Mouse (Mus musculus): ENCODE measurements around the gene Olfr457. TPM values are rescaled to one million over a fixed set of nuclear protein-coding genes. Genes with fewer than 3 reads are reported as not detected.
"Not testable (repeated sequence)": the region's sequence is repeated elsewhere in the genome, so short reads cannot be mapped to it uniquely, and the experiment has no call there.

The Olfr457 gene
- not detected in 2 replicates for polyA plus RNA-seq (2015; fragmentation: Nextera tagmentation; extraction: Ambion mirVana)

GRCm38 (mm10) chr6:42476235-42476634 is at the start of gene Olfr457:
Gene Olfr457, minus strand, starts transcription at chr6:42476335.
- H3K9me3 ChIP-seq = no peaks in the 10 kb centered on the region
- no peaks in the 10 kb centered on the region for H3K36me3 ChIP-seq
- H3K4me3 ChIP-seq = no peak within 1 kb of the TSS
- no peaks in the 10 kb centered on the region for H3K4me1 ChIP-seq
- no peak within 1 kb of the TSS for H3K27ac ChIP-seq
- WGBS = 62% methylated on average over 1 of the region's 1 CpGs
- no peak for ATAC-seq (ENCODE audit: borderline replicate concordance, extremely low read depth, low FRiP score, low TSS enrichment)
- H3K27me3 ChIP-seq = no peaks in the 10 kb centered on the region
- H3K9ac ChIP-seq = no peak within 1 kb of the TSS
- H3K4me2 ChIP-seq = no peak within 1 kb of the TSS

GRCm38 (mm10) chr6:42513461-42513860 is 37.3 kb upstream of the Olfr457 start:
- no peaks in the 10 kb centered on the region for H3K27me3 ChIP-seq
- H3K36me3 ChIP-seq = no peaks in the 10 kb centered on the region
- no peak for ATAC-seq (ENCODE audit: borderline replicate concordance, extremely low read depth, low FRiP score, low TSS enrichment)
- no peak overlapping the region for H3K4me2 ChIP-seq
- H3K4me3 ChIP-seq = no peak overlapping the region
- 60% methylated on average over 1 of the region's 1 CpGs for WGBS
- H3K9ac ChIP-seq = no peak overlapping the region
- H3K4me1 ChIP-seq = no peaks in the 10 kb centered on the region
- no peaks in the 10 kb centered on the region for H3K9me3 ChIP-seq
- no peak overlapping the region for H3K27ac ChIP-seq

- H3K9me3 ChIP-seq = no peaks in the 10 kb centered on the region
- no peak for ATAC-seq (ENCODE audit: borderline replicate concordance, extremely low read depth, low FRiP score, low TSS enrichment)
- H3K27me3 ChIP-seq = no peaks in the 10 kb centered on the region
- no peak overlapping the region for H3K27ac ChIP-seq
- H3K4me2 ChIP-seq = no peak overlapping the region
- no peak overlapping the region for H3K4me3 ChIP-seq
- H3K4me1 ChIP-seq = no peaks in the 10 kb centered on the region
- H3K36me3 ChIP-seq = no peaks in the 10 kb centered on the region
- no peak overlapping the region for H3K9ac ChIP-seq
Measured at GRCm38 (mm10) chr6:42509311-42509710, 33.2 kb upstream of the Olfr457 start.

- ATAC-seq (ENCODE audit: borderline replicate concordance, extremely low read depth, low FRiP score, low TSS enrichment) = no peak
- no peaks in the 10 kb centered on the region for H3K4me1 ChIP-seq
- 47% methylated on average over 2 of the region's 2 CpGs for WGBS
- no peaks in the 10 kb centered on the region for H3K27me3 ChIP-seq
- no peak overlapping the region for H3K9ac ChIP-seq
- H3K27ac ChIP-seq = no peak overlapping the region
- no peak overlapping the region for H3K4me3 ChIP-seq
- H3K36me3 ChIP-seq = no peaks in the 10 kb centered on the region
- H3K9me3 ChIP-seq = no peaks in the 10 kb centered on the region
- H3K4me2 ChIP-seq = no peak overlapping the region
Measured at GRCm38 (mm10) chr6:42503478-42503877, 27.3 kb upstream of the Olfr457 start.

- Histone ChIP-seq H3K4me2 (no peak overlapping the region), H3K9ac (no peak overlapping the region), H3K4me1 (no peaks in the 10 kb centered on the region), H3K27ac (no peak overlapping the region), H3K27me3 (no peaks in the 10 kb centered on the region), H3K36me3 (no peaks in the 10 kb centered on the region), H3K4me3 (no peak overlapping the region), H3K9me3 (no peaks in the 10 kb centered on the region)
- WGBS = 27% methylated on average over 1 of the region's 1 CpGs
- no peak for ATAC-seq (ENCODE audit: borderline replicate concordance, extremely low read depth, low FRiP score, low TSS enrichment)
Measured at GRCm38 (mm10) chr6:42489731-42490130, 13.6 kb upstream of the Olfr457 start.

- 74% methylated on average over 1 of the region's 1 CpGs for WGBS
- no peaks in the 10 kb centered on the region for H3K27me3 ChIP-seq
- H3K9me3 ChIP-seq = no peaks in the 10 kb centered on the region
- H3K36me3 ChIP-seq = no peaks in the 10 kb centered on the region
- no peak within 1 kb of the TSS for H3K4me2 ChIP-seq
- no peak within 1 kb of the TSS for H3K4me3 ChIP-seq
- H3K27ac ChIP-seq = no peak within 1 kb of the TSS
- no peak for ATAC-seq (ENCODE audit: borderline replicate concordance, extremely low read depth, low FRiP score, low TSS enrichment)
- H3K9ac ChIP-seq = no peak within 1 kb of the TSS
- H3K4me1 ChIP-seq = no peaks in the 10 kb centered on the region
Measured at GRCm38 (mm10) chr6:42487114-42487513, 11.0 kb upstream of the Olfr457 start, which contains the start of gene Olfr456. Gene Olfr456, minus strand, starts transcription at chr6:42487214.

- no peak overlapping the region for H3K9ac ChIP-seq
- no peaks in the 10 kb centered on the region for H3K4me1 ChIP-seq
- no peak overlapping the region for H3K4me2 ChIP-seq
- H3K9me3 ChIP-seq = no peaks in the 10 kb centered on the region
- ATAC-seq (ENCODE audit: borderline replicate concordance, extremely low read depth, low FRiP score, low TSS enrichment) = peak; percentile 65; the same call in 1 of the 2 replicates
- no peaks in the 10 kb centered on the region for H3K27me3 ChIP-seq
- no peak overlapping the region for H3K27ac ChIP-seq
- no peak overlapping the region for H3K4me3 ChIP-seq
- no peaks in the 10 kb centered on the region for H3K36me3 ChIP-seq
Measured at GRCm38 (mm10) chr6:42484633-42485032, 8.5 kb upstream of the Olfr457 start.

GRCm38 (mm10) chr6:42471298-42471697 is 4.8 kb downstream of the Olfr457 start:
- not testable (repeated sequence) for H3K9ac ChIP-seq
- WGBS = 97% methylated on average over 4 of the region's 4 CpGs

GRCm38 (mm10) chr6:42470542-42470941 is 5.6 kb downstream of the Olfr457 start:
- WGBS = 87% methylated on average over 4 of the region's 4 CpGs
- no peak for ATAC-seq (ENCODE audit: borderline replicate concordance, extremely low read depth, low FRiP score, low TSS enrichment)

More at GRCm38 (mm10) chr6:42471298-42471697, 4.8 kb downstream of the Olfr457 start:
- not testable (repeated sequence) for H3K4me1 ChIP-seq; H3K4me3 ChIP-seq; H3K9me3 ChIP-seq; H3K36me3 ChIP-seq; ATAC-seq (ENCODE audit: borderline replicate concordance, extremely low read depth, low FRiP score, low TSS enrichment); H3K27me3 ChIP-seq; H3K4me2 ChIP-seq; H3K27ac ChIP-seq

GRCm38 (mm10) chr6:42465096-42465495 is 11.0 kb downstream of the Olfr457 start, which contains the start of gene Olfr458:
Gene Olfr458, minus strand, starts transcription at chr6:42465196.
- Histone ChIP-seq H3K27me3 (no peaks in the 10 kb centered on the region), H3K9me3 (no peaks in the 10 kb centered on the region)

More at GRCm38 (mm10) chr6:42470542-42470941, 5.6 kb downstream of the Olfr457 start:
- Histone ChIP-seq H3K36me3 (no peaks in the 10 kb centered on the region), H3K4me2 (no peak overlapping the region), H3K9me3 (no peaks in the 10 kb centered on the region), H3K4me1 (no peaks in the 10 kb centered on the region), H3K9ac (no peak overlapping the region), H3K4me3 (no peak overlapping the region), H3K27me3 (no peaks in the 10 kb centered on the region), H3K27ac (no peak overlapping the region)

GRCm38 (mm10) chr6:42447381-42447780 is 28.8 kb downstream of the Olfr457 start:
- H3K4me1 ChIP-seq = no peaks in the 10 kb centered on the region
- no peaks in the 10 kb centered on the region for H3K9me3 ChIP-seq
- no peak overlapping the region for H3K9ac ChIP-seq
- H3K4me3 ChIP-seq = no peak overlapping the region
- H3K27me3 ChIP-seq = no peaks in the 10 kb centered on the region
- H3K4me2 ChIP-seq = no peak overlapping the region
- 67% methylated on average over 2 of the region's 2 CpGs for WGBS
- no peak for ATAC-seq (ENCODE audit: borderline replicate concordance, extremely low read depth, low FRiP score, low TSS enrichment)
- no peak overlapping the region for H3K27ac ChIP-seq
- H3K36me3 ChIP-seq = no peaks in the 10 kb centered on the region

More at GRCm38 (mm10) chr6:42465096-42465495, 11.0 kb downstream of the Olfr457 start, which contains the start of gene Olfr458:
- H3K4me3 ChIP-seq = no peak within 1 kb of the TSS
- no peaks in the 10 kb centered on the region for H3K4me1 ChIP-seq
- ATAC-seq (ENCODE audit: borderline replicate concordance, extremely low read depth, low FRiP score, low TSS enrichment) = no peak
- H3K36me3 ChIP-seq = no peaks in the 10 kb centered on the region
- H3K4me2 ChIP-seq = no peak within 1 kb of the TSS
- WGBS = 60% methylated on average over 1 of the region's 1 CpGs
- no peak within 1 kb of the TSS for H3K27ac ChIP-seq
- no peak within 1 kb of the TSS for H3K9ac ChIP-seq

GRCm38 (mm10) chr6:42444491-42444890 is 31.6 kb downstream of the Olfr457 start:
- no peak overlapping the region for H3K4me2 ChIP-seq
- H3K36me3 ChIP-seq = no peaks in the 10 kb centered on the region
- ATAC-seq (ENCODE audit: borderline replicate concordance, extremely low read depth, low FRiP score, low TSS enrichment) = no peak
- no peak overlapping the region for H3K27ac ChIP-seq
- WGBS = 31% methylated on average over 2 of the region's 2 CpGs
- no peaks in the 10 kb centered on the region for H3K4me1 ChIP-seq
- no peaks in the 10 kb centered on the region for H3K27me3 ChIP-seq
- H3K9ac ChIP-seq = no peak overlapping the region
- no peaks in the 10 kb centered on the region for H3K9me3 ChIP-seq
- no peak overlapping the region for H3K4me3 ChIP-seq

GRCm38 (mm10) chr6:42441395-42441794 is 34.7 kb downstream of the Olfr457 start:
- H3K4me2 ChIP-seq = no peak overlapping the region
- ATAC-seq (ENCODE audit: borderline replicate concordance, extremely low read depth, low FRiP score, low TSS enrichment) = peak; percentile 23; the same call in 1 of the 2 replicates
- no peak overlapping the region for H3K4me3 ChIP-seq
- no peak overlapping the region for H3K27ac ChIP-seq
- H3K27me3 ChIP-seq = no peaks in the 10 kb centered on the region
- no peaks in the 10 kb centered on the region for H3K36me3 ChIP-seq
- H3K4me1 ChIP-seq = no peaks in the 10 kb centered on the region
- no peaks in the 10 kb centered on the region for H3K9me3 ChIP-seq
- WGBS = 54% methylated on average over 2 of the region's 2 CpGs
- no peak overlapping the region for H3K9ac ChIP-seq

Measured in lung, embryonic 15.5 days (tissue).